Mouse (Mus musculus) heart, adult 10 weeks (tissue): Measurements from ENCODE around the gene Ifit2. TPM values are rescaled to one million over a fixed set of nuclear protein-coding genes. Genes with fewer than 3 reads are reported as not detected.

Source experiments
- polyA plus RNA-seq: library from polyadenylated mRNA; stranded (reverse); fragments of 350-450 nt; fragmentation: Illumina TruSeq; extraction: RNeasy Lipid Tissue Mini Kit (QIAGEN cat#74804); gene quantifications from one replicate; pipeline ENCODE4 v1.2.3, GENCODE M21; 2014; ENCODE audit warnings: low read depth, low replicate concordance

Ifit2 gene
- polyA plus RNA-seq = 9.8 TPM

GRCm38 (mm10) chr19:34550534-34551223, at the start of gene Ifit2:
Gene Ifit2, plus strand, starts transcription at chr19:34550694.

GRCm38 (mm10) chr19:34526941-34527682, 23.4 kb upstream of the Ifit2 start, which contains the start of gene Lipa:
Gene Lipa, minus strand, starts transcription at chr19:34527474.

GRCm38 (mm10) chr19:34583126-34583766, 32.8 kb downstream of the Ifit2 start, which contains the start of gene Ifit3:
Gene Ifit3, plus strand, starts transcription at chr19:34583531.

GRCm38 (mm10) chr19:34601888-34602287, 51.4 kb downstream of the Ifit2 start, which contains the start of gene Ifit1bl1:
Gene Ifit1bl1, minus strand, starts transcription at chr19:34601956.

GRCm38 (mm10) chr19:34607237-34608051, 57.0 kb downstream of the Ifit2 start, which contains the start of gene Ifit3b:
Gene Ifit3b, plus strand, starts transcription at chr19:34607970.

Other genes starting within 250 kb of the Ifit2 start
- 0.65 TPM for gene Ch25h, start 75.5 kb upstream of the Ifit2 start, polyA plus RNA-seq
- 23.0 TPM for gene Lipa, start 23.2 kb upstream of the Ifit2 start, polyA plus RNA-seq
- gene Ifit3, start 32.8 kb downstream of the Ifit2 start, polyA plus RNA-seq = 14.3 TPM
- gene Ifit1bl1, start 51.3 kb downstream of the Ifit2 start, polyA plus RNA-seq = 6.4 TPM
- 3.7 TPM for gene Ifit3b, start 57.3 kb downstream of the Ifit2 start, polyA plus RNA-seq
- gene Ifit1bl2, start 90.0 kb downstream of the Ifit2 start, polyA plus RNA-seq = 3.5 TPM
- 5.7 TPM for gene Ifit1, start 90.2 kb downstream of the Ifit2 start, polyA plus RNA-seq
- 2.5 TPM for gene Slc16a12, start 196.6 kb downstream of the Ifit2 start, polyA plus RNA-seq